Mouse (Mus musculus) activated CD4-positive, CD25-positive, alpha-beta regulatory T cell, adult 4 months (primary cell): ENCODE results near the gene Tmem252. TPM values are rescaled to one million over a fixed set of nuclear protein-coding genes. Genes with fewer than 3 reads are reported as not detected.

Experiments used
- ATAC-seq: one replicate; pipeline ENCODE4 v1.8.0; 2017
- polyA plus RNA-seq, 2 experiments: library from polyadenylated mRNA; unstranded; fragments of 100-300 nt; shearing (Covaris generic); gene quantifications; one replicate each; pipeline ENCODE4 v1.2.1; 2017

Tmem252 gene
- polyA plus RNA-seq, result not detected

GRCm38 (mm10) chr19:24673762-24674161, at the start of gene Tmem252:
TSS of gene Tmem252 (plus strand) at chr19:24674008.
- no peak for ATAC-seq

- no peak for ATAC-seq
These were observed 45.8 kb upstream of the Tmem252 start for GRCm38 (mm10) chr19:24628049-24628448.

GRCm38 (mm10) chr19:24633008-24633407, 40.8 kb upstream of the Tmem252 start:
- no peak for ATAC-seq

GRCm38 (mm10) chr19:24634602-24635001, 39.2 kb upstream of the Tmem252 start:
- peak; percentile 84 for ATAC-seq

GRCm38 (mm10) chr19:24636616-24637015, 37.2 kb upstream of the Tmem252 start:
- no peak for ATAC-seq

GRCm38 (mm10) chr19:24637988-24638387, 35.8 kb upstream of the Tmem252 start:
- no peak for ATAC-seq

- no peak for ATAC-seq
These were observed 32.8 kb upstream of the Tmem252 start for GRCm38 (mm10) chr19:24640982-24641381.

DNA sequence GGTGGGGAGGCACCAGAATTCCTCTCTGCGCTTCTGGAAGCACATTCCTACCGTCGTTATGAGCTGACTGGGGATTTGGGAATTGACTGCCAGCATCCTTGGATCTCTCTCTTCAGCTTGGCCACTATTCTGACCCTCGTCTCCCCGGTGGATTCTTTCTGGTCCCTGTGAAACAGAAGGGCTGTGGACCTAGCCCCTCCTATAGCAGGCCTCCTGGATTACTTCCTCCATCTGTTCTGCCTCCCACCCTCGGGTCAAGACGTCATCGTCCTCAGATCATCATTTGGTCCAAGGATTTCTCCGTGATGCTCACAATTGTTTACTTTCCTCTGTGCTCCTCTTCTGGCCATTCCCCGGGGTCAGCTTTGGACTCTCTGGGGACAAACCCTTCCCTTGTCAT, 28.8 kb upstream of the Tmem252 start:
- ATAC-seq, result no peak

DNA sequence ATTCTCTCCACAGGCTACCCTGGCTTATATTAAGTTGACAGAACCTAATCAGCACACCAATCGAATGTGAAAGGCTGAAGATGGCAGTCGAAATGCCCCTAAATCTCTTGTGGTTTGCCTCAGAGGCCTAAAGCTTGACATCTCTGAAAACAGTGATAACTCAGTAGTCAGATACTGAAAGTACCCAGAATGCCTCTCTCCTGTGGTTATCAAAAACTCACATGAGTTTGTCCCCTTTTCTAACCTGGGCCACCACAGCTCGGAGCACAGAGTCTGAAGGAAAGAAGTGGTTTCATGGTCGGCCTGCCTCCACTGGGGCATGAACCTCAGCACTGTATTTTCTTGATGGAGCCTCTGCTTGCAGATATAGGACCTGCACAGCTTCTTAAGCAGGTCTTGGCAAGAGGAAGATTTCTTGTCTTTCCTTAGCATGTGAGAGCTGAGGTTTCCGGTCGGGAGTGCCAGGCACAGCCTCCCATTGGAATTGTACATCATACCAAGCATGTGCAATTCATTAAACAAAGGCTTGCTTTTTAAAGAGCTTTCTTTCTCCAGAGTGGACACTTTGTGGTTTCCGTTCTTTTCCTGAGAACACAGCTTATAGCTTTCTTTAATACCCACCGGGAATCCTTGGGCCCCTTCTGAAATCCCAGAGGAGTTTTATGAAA, 27.5 kb upstream of the Tmem252 start:
- peak; percentile 85 for ATAC-seq

DNA sequence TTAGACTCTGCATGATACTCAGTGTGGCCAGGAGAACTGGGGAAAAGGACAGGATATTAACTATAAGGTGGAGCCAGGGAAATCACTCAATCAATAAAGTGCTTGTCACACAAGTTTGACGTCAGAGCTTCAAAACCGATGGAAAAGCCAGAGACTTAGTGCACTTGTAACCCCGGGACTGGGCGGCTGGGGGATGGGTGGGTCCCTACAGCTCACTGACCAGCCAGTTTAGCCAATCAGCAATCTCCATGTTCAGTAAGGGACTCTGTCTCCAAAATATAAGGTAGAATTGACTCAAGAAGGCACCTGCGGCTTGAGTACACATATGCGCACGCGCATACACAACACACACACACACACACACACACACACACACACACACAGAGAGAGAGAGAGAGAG, 25.8 kb upstream of the Tmem252 start:
- ATAC-seq, result no peak

GRCm38 (mm10) chr19:24650428-24650827, 23.4 kb upstream of the Tmem252 start:
- ATAC-seq, result no peak

- ATAC-seq, result no peak
These were observed 22.2 kb upstream of the Tmem252 start for GRCm38 (mm10) chr19:24651595-24651994.

DNA sequence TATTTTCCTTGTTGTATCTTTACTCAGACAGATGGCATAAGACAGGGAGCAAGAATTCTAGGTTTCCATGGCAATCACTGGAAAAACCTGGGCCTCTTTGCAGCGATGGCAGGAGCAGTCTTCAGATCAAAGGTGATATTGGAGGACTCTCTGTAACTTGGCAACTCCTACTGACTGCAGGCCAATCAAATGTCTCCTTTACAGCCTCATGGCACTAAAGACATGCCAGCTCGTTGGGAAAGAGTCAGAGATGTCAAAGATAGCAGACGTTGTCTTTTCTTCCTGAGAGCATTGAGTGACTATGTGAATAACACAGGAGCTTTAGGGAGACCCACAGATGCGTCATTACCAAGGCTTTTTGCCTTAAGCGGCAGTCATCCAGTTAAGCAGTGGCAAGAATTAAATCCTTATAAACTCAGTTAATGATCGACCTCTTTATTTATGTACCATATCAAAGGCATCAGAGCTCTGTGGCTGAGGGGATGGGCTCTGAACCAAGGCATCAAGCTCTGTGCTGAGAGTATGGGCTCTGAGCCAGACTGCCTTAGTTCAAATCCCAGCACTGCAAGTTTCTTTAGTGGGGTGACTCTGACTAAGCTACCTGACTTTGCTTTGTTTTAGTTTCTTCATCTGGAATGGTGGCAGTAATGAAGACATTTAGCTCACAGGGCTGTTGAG, 21.3 kb upstream of the Tmem252 start:
- no peak for ATAC-seq

DNA sequence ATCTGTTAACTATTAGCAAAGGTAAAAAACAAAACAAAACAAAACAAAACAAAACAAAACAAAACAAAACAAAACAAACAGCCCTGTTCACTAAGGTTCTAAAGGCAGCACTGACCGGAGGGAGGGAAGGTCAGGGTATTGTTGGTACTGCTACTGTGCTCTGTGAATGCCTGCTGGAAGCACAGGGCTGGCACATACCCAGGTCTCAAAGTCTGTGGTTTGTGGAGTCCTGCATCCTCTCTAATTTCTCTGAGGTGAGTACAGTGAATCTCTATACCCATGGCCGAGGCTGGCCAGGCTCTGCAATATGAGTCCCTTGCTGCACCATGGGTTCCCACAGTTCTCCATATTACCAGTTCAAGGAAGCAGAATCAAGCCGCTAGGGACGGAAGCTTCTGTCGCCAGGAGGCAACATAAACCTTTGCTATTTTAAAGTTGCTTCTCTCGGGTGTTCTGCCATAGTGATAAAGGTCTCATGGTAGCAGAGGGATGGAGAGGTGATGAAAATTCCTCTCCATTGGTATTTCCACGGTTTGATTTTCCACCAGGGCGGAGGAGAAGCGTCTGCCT, 20.5 kb upstream of the Tmem252 start:
- no peak for ATAC-seq

DNA sequence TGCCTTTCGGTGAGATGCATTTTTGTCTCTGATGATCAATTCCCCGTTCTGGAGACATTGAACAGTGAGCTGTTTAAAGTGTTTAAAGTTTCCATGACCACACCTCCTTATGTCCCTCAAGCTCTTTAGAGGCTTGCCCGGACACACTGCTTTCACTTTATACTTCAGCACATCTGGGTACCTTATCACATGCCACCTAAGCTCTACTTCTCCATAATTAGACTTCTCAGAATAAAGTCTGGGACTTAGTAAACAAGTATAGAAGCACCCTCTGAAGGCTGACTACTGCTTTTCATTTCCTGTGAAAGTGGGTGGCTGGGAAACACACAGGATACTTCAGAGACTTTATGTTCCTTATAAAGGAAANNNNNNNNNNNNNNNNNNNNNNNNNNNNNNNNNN, 16.8 kb upstream of the Tmem252 start:
- peak; percentile 67 for ATAC-seq

DNA sequence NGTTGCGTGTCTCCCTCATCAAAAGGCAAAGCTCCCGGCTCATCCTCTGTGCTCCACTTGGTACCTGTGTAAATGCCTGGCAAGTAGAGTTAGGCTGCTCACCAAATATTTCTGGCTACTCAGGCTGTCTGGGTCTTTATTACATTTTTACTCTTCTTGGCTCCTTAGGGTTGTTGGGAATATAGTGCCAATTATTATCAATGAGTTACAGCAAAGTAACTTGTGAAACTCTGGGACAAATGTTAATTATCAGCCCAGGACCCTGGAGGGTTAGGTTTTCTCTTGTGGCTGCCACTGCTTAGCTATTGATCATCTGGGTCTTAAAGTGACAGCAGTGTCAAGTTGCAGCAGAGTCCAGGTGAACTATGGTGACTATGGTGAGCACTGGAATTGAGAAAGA, 11.5 kb upstream of the Tmem252 start:
- no peak for ATAC-seq

- ATAC-seq, result no peak
These were observed 8.0 kb upstream of the Tmem252 start for GRCm38 (mm10) chr19:24665771-24666170.

DNA sequence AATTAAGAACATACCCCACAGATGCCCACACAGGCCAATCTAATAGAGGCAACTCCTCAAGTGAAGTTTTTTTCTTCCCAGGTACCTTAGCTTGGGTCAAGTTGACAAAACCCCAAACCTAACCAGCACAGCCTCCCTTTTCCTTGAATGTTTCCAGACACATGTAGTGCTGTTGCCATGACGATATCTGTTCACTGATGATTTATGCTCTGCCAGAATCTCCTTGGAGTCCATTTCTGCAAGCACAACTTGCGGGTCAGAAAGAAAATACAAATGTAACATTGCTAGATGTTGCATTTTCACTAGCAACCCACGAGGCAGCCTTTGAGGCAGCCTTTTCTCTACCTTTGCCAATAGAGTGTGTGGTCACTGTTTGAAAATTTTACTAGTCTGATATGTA, 6.3 kb upstream of the Tmem252 start:
- ATAC-seq, result no peak

- ATAC-seq, result no peak
These were observed 2.2 kb upstream of the Tmem252 start for GRCm38 (mm10) chr19:24671571-24671970.

DNA sequence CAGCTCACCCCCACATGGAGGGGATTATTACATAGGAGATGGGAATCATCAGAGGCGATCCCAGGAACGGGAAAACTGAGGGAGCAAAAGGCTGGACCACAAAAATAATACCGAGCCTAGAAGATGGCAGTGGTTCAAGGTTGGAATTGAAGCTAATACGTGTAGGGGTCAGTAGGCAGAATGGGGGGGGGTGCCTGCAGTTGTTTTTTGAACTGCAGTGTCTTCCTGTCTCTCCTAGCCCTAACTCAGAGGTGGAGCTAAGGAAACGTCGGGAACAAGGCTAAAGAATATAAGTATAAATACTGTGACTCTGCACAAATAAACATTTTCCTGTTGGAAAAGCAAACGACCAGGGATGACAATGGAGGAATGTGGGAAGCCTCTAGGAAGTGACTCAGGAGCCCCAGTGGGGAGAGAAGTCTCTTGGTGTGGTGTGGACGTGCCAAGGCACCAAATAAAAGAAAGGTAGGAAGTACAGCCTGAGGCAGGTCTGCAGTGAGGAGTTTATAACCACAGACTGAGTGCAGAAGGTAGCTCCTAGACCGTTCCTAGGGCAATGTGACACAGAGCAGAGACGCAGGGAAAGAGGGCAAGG, 1.3 kb upstream of the Tmem252 start:
- ATAC-seq, result no peak

GRCm38 (mm10) chr19:24673331-24673730, 477 bp upstream of the Tmem252 start:
- no peak for ATAC-seq

GRCm38 (mm10) chr19:24676429-24676828, 2.6 kb downstream of the Tmem252 start:
- ATAC-seq, result no peak

GRCm38 (mm10) chr19:24677242-24677984, 3.6 kb downstream of the Tmem252 start:
- no peak for ATAC-seq
